Mouse (Mus musculus): ENCODE measurements around the gene Ano6. TPM values are rescaled to one million over a fixed set of nuclear protein-coding genes. Genes with fewer than 3 reads are reported as not detected.

Gene Ano6
- total RNA-seq, 4 experiments from 2014 or later = 35.0 to 44.7 (median 40.1) TPM

DNA sequence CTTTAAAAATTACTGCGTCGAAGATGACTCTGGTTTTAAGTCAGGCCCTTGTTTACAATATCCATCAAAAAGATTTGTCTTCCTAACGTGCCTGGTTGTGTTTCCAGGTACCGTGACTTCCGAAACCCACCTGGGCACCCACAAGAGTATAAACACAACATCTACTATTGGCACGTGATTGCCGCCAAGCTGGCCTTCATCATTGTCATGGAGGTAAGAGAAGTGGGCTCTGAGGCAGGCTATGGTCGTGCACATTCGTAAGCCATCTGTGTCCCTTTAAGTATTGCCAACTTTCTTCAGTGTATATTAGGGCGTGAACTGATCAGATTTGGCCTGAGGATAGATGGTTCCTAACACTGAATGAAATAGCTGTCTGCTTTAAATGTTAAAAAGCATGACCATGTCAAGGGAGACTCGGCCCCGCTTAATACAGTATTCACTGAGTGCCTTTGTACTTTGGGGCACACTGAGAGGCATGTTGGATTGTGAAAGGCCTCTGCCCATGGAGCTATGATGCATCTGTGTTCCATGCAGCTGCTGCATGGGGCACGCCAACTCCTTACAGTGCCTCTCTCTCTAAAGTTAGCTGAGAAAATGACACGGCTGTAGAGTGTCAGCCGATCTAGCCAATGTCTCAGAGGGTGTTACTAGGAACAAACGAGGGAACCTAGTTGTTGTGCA, 177.0 kb downstream of the Ano6 start:
- DNase-seq (ENCODE audit: low spot score in 2 of 2) = no peak

DNA sequence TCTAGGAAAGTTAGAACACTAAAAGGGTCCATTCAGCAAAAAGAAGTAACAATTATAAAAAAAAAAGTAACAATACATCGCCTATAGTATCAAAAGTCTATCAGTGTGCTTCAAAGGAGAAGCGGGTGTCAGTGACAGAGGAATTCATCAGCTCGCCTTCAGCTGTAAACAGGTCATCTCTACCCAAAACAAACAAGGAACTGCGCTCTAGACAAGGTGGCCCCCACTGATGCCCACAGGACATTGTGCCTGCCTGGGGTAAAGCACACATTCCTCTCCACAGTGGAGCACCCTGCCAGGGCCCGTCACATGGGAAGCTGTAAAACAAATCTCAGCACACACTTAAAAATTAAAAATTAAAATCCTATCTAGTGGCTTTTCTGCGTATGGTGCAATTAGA, 179.0 kb downstream of the Ano6 start:
- DNase-seq (ENCODE audit: low spot score in 2 of 2) = no peak

DNA sequence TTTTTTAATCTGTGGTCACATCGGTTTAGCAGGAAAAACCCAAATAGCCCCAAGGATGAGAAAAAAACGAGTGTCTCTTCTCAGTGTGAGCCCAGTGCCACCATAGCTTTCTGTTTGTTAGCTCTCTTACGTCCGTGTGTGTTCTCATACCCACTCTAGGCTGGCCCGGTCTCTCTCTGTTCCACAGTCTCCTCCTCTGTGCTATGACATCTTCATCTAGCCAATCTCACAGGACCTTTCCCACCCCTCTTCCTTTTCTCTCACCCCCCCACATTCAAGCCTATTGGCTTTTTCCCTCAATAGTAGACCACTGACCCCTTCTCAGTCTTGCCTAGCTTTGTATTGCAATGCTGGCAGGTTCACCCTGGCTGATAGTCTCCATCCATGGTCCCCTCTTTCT, 179.5 kb downstream of the Ano6 start:
- no peak for DNase-seq (ENCODE audit: low spot score in 2 of 2)

DNA sequence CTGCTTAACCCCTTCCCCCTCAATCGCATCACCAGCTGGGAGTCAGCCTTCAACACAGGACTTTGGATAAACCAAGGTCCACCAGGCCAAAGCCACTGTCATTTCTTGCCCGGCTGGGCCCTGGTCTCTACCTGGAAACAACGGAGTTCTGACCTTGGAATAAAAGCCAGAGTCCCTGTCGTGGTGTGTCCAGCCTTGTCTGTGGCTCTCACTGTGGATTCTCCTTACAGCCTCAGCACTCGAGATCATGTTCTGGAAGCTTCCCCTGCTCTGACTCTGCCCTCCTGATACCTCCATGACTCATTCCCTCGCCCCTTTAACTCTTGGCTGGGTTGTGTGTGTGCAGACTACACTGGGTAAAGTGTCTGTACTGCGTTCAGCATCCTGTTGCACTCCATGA, 180.0 kb downstream of the Ano6 start:
- no peak for DNase-seq (ENCODE audit: low spot score in 2 of 2)

DNA sequence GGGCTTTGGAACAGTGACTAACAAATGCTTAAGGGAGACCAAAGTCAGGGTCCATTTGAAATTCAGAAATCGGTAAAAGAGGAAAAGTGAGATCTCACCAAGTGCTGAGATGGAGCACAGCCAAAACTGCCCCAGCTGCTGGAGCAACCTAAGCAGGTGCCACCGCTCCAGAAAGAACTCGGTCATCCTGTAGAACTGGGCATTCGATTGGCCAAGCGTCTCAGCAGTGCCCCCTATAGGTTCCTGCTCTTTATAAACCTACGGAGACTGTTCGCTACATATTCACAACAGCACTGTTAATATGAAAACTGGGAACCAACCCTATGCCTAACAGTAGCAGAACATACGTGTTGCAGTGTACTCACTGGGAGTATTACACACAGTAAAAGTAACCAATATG, 180.7 kb downstream of the Ano6 start:
- DNase-seq (ENCODE audit: low spot score in 2 of 2) = no peak

DNA sequence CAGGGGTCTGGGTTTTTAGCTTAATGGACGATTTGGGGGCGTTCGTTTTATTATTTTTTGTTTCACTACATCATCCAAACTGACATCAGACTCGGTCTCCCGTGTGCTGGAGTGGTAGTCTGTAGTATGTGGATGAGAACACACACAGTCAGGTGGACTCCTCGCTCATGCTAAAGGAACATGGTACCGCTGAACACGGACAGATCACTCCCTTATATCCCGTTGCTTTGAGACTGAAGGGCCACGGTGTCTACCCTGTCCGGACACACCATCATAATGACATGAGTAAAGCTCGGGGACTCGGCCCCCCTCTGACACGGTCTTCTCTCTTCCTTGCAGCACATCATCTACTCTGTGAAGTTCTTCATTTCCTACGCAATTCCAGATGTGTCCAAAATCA, 181.5 kb downstream of the Ano6 start:
- DNase-seq (ENCODE audit: low spot score in 2 of 2) = no peak

DNA sequence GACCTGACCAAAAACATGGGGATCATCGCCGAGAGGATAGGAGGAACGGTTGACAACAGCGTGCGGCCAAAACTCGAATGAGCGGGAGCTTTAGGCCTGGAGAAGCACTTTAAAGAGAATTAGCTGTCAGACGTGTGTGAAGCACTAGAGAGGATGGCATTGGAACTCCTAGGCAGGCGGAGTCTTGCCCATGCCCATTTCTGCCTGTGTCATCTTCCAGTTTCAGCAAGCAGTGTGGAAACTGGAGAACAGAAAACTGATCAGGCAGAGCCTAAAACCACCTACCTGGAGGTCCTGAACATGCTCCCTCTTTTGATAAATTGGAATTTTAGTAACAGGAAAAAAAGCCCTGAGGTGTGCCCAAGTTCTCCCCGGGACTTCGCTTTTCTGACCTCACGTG, 182.0 kb downstream of the Ano6 start:
- no peak for DNase-seq (ENCODE audit: low spot score in 2 of 2)

DNA sequence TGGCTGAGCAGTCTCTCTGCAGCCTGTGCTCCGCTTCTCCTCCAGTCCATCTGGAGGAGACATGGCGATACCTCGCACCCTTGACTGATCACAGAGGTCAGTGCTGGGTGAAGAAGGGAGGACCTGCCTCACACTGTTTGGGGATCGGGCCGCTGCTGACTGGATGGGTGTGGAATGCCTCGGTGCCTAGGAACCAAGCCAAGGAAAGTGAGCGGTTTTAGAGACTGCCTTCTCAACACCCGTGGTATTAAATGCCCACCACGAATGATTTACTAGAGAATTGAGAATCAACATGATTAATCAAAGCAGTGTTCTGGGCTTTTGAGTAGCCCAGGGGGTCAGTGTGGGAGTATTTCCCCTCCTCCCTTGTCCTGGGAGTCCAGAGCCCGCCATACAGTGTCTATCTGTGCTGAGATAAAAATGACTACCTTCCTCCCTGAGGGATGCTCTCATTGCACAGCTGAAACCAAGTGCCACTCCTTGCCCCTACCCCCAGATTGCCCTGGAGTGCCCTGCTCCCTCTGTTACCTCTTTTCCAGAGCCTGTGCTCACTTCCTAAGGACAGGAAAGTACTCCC, 183.5 kb downstream of the Ano6 start:
- DNase-seq (ENCODE audit: low spot score in 2 of 2) = no peak

DNA sequence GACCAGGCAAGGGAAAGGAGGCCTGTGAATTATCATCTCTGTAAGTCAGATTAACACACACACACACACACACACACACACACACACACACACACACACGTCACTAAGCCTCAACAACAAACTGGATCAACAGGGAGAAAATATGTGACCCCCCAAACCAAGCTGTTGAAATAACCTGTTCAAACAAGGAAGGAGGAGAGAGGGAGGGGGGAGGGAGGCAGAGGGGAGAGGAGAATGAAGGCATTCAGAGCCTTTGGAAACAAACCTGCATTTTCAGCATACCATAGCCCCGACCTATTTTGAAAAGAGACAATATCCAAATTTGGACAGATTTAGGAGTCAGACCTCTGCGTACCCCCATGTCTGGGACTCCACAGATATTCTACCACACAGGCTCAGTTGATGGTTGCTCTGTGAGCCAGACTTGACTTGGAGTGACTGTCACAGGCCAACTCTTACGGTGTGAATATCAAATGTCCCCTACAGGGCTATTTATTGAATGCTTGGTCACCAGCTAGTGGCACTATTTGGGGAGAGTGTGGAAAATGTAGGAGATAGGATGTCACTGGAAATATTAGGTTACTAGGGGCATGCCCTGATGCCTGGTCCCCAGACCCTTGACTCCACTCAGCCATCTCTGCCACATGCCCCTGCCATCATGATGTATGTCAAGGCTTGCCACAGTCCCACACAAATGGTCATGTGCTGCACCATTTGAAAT, 185.7 kb downstream of the Ano6 start:
- DNase-seq (ENCODE audit: low spot score in 2 of 2) = peak in 1 of 2 experiments; percentile 21

DNA sequence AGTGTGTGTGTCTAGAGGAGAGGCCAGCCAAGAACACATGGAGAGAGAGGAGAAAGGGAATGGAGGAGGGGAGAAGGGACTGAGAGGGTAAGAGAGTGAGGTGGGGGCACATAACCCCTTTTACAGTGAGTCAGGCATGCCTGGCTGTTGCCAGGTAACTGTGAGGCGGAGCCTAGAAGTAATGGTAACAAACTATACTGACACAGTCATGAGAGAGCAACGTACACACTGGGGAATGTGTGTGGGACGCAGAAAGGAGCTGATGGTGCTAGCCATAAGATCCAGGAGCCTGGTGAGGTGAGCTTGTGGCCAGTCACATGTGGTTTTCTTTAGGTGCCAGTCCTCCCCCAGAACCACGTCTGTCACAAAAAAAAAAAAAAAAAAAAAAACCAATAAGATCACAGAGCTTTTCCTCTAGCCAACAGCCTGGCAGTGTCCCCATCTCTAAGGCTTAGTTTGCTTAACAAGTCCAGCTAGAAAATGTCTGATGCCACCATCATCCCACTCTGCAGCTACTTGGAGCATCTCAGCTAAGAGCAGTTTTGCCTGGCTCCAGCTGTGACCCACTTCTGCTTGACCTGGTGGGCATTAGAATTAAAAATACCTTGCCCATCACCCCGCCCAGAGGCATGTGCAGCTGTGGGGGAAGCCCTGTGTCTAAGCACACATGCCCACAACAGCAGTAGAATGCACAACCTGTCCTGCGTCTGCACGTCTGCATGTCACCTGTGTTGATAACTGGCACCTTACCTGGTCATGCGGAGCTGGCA, 186.7 kb downstream of the Ano6 start:
- DNase-seq (ENCODE audit: low spot score in 2 of 2) = no peak

DNA sequence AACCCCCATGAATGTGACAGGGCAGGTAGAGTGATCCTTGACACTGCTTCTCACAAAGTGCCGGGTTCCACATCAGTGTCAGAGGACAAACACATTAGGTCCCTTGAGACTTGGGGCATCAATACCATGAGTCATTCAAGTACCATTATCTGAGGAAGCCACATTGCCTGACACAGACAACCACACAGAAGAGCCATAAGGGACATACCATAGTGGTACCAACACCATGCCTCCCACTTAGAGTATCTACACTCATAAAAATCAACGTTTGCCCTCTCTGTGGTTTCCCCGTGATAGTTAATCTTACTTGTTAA, 187.3 kb downstream of the Ano6 start:
- no peak for DNase-seq (ENCODE audit: low spot score in 2 of 2)

DNA sequence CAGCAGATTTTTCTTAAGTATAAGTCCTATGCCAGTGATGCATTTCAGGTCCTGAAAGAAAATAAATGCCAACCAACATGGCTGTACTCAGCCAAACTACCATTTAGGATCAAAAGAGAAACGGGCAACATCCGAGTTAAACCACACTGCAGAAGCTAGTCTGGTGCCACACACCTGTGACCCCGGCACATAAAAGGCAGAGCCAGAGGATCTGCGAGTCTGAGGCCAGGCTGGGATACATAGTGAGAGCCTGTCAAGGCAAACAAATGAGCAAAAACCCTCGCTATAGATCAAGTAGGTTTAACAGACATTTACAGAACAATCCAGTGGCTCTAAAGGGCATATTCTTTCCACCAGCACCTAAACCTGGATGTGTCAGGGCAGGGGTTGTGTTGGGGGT, 190.0 kb downstream of the Ano6 start:
- no peak for DNase-seq (ENCODE audit: low spot score in 2 of 2)

DNA sequence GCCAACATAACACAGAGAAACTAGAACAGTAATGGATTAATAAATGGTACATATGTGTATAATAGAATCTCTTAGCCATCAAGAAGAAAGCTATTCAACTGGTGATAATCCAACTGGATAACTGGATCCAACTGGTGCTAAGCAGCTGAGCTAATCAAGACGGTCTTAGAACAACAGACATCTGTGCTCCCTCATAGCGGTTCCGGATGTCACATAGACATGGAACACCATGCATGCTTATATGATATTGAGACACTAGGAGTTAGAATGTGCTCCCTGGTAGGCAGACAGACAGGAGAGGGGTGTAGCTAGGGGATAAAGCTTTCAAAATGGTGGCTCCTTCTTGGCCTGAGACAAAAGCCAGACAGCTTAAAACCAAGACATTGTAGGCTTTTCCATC, 197.3 kb downstream of the Ano6 start:
- no peak for DNase-seq (ENCODE audit: low spot score in 2 of 2)

DNA sequence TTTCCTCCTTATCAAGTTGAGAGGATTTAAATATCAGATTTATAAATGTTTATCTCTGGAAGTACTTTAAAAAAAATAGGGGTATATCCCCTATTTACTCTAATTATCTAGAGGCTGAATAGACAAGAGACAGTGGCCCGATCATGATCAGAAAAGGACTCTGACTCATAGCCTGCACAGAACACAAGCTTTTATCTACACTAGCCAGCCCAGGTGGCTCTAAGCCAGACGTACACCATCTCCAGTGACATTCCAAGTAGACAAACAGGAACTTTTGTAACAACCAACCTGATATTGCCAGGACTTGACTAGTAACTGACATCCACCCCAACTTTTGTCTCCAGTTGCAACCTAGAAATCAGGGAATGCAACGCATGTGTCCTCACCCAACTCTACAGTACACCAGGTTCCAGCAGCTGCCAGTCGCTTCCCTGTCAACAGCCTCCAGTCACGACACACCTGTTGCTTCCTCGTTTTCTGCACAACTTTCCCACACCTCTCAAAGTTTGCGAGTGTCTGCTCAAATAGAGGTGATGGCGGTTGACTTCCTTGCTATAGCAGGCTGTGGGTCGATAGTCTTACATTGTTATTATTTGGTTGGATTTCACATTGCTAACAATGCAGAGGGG, 199.0 kb downstream of the Ano6 start:
- no peak for DNase-seq (ENCODE audit: low spot score in 2 of 2)

DNA sequence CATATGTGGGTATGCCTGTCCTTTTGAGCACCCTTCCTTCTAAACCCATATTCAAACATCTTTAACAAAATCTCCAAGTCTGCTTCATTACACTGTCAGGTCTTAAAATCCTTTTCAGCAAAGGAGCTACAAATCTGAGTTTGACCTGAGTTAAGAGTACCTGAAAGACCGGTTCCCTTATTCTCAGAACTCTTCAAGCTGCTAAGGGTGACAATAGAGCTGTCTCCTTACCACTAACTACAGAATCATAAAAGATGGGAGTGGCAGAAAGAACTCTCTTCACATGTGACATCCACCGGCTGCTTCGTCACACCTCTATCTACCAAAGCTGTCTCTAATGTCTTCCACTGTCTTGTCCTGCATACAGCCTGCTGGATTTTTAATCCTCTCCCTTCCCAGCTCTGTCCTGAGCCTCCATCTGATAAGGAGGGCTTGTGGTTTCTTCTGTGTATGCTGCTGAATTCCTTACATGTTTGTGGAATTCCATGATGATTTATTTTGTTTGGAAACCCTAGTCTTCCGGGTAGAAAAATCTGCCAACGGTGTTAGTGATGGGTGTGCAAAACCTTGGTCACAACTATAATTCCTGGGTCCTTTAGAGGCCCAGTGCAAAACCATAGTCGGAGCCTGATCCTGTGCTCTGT, 212.4 kb downstream of the Ano6 start:
- DNase-seq (ENCODE audit: low spot score in 2 of 2) = no peak

DNA sequence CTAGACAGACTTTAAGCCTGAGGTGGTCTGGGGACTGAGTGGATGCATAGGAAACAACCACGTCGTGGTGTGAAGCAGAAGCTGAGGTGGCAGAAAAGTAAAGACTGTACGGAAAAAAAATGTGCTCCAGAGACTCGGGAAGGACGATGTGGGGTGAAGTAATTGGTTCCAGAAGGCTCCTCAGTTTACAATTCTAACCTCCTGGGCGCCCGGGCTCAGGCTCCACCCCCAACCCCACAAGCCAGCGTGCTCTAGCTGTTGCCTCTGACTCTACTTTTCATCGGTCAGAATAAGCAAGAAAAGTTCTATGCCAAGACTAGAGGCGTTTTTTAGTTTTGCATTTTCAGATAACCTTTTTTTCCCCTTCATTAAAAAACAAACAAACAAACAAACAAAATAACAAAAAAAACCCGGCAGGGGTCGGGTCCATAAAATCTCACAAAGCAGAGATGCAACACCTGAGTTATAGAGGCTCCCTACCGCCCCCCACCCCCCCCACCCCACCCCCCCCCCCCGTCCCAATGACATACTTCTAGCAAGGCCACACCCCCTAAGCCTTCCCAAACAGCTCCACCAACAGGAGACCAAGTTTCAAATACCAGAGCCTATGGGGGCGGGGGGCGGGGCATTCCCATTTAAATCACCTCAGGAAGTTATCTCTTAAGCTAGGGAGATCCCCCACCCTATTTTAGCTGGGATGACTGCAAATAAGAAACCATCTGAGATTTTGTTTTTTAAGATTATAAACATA, 221.2 kb downstream of the Ano6 start:
- DNase-seq (ENCODE audit: low spot score in 2 of 2) = no peak

DNA sequence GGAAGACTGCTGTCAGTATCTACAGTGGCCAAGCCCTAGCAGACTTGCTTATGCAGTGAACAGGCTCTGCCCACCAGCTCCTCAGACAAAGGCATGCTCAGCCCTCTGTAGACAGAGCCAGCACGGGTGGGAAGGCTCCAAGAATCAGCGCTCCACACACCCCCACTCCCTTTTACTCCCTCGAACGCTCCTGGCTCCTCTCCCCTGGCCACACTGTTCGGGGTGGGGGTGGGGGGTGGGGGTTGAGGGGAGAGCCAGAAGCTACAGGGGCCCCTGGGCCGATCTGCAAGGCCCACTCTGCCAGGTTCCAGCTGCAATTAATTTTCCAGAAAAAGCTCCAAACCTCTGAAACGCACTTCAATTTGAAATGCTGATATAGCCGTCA, 221.7 kb downstream of the Ano6 start:
- DNase-seq (ENCODE audit: low spot score in 2 of 2) = no peak

DNA sequence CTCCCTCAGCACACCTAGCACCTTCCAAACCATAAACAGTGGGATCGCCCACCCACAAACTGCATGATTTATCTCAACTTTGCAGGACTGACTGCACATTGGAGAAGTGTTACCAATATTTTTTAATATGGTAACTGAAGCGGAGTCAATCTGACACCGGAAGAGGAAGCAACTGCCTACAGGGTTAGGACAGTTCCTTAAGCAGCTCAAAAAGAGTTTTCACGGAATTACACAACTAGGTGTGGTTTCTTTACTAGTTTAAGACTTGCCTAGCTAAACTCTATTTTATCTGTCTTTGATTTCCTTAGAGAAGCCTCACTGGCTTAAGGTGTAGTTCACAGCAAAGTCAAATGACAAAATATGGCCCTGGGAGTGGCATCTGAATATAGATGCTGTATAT, 223.9 kb downstream of the Ano6 start:
- no peak for DNase-seq (ENCODE audit: low spot score in 2 of 2)

DNA sequence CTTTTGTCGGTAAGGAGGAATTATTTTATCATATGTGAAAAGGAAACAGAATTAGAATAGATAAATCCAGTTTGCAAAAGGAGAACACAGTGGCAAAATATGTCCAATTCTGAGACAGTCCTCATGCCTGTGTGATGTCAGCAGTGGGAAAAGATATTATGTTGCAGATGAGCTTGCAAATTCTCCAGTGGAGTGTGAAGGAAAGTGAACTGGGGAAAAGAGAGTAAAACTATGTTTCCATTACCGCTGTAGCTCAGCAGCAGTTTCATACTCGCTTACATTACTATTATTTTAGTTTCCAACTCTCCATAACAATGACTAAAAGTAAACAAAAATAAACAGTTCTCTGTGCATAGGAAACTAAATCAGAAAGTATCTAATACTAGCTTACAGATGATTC, 229.8 kb downstream of the Ano6 start:
- DNase-seq (ENCODE audit: low spot score in 2 of 2) = no peak

DNA sequence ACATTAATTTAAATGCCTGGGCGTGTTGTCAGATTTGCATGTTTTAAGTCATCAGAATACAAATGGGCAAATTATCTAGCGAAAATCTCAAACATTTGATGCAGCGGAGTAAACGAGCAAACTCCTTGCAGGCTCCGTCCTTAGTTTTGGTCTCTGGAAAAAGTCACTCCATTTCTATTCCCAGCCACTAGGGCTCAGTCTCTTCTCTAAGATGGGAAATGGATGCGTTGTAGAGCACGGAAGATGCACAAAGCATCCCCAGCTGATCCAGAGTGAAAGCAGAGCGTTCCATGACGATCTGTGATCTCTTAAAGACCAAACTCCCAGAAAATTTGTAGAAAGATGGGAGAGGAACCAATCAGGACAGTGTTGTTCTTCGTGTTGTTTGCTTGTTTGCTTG, 230.9 kb downstream of the Ano6 start:
- no peak for DNase-seq (ENCODE audit: low spot score in 2 of 2)
